Mouse (Mus musculus) erythroblast, embryonic 14.5 days (primary cell): Measurements from ENCODE around the gene Il4. TPM values are rescaled to one million over a fixed set of nuclear protein-coding genes. Genes with fewer than 3 reads are reported as not detected.

Source experiments
- polyA plus RNA-seq: library from polyadenylated mRNA; stranded (reverse); fragments of >175 nt; gene quantifications from 2 replicates; pipeline ENCODE4 v1.2.3, GENCODE M21; 2012

Gene Il4
- polyA plus RNA-seq, 1 experiment: not detected

Other genes with a start within 250 kb of the Il4 start
- not detected in 2 replicates for gene Leap2, start 195.5 kb downstream of the Il4 start, polyA plus RNA-seq
- gene Uqcrq, start 187.8 kb downstream of the Il4 start, polyA plus RNA-seq: 27.5 and 33.3 TPM in 2 replicates
- not detected in 2 replicates for gene Gdf9, start 187.6 kb downstream of the Il4 start, polyA plus RNA-seq
- not detected in 2 replicates for gene Gm10447, start 161.6 kb downstream of the Il4 start, polyA plus RNA-seq
- not detected in 2 replicates for gene Shroom1, start 161.5 kb downstream of the Il4 start, polyA plus RNA-seq
- gene Gm9837, start 148.2 kb downstream of the Il4 start, polyA plus RNA-seq: not detected in 2 replicates
- gene Gm9945, start 138.5 kb downstream of the Il4 start, polyA plus RNA-seq: not detected in 2 replicates
- 9.4 and 11.2 TPM in 2 replicates for gene Sowaha, start 138.4 kb downstream of the Il4 start, polyA plus RNA-seq
- gene Sept8, start 99.4 kb downstream of the Il4 start, polyA plus RNA-seq: 7.5 and 7.8 TPM in 2 replicates
- gene Kif3a, start 51.3 kb downstream of the Il4 start, polyA plus RNA-seq: 0.31 and 0.37 TPM in 2 replicates
- 0.07 TPM in 1 of 2 replicates, not detected in the other for gene Il13, start 16.0 kb upstream of the Il4 start, polyA plus RNA-seq
- gene Rad50, start 88.7 kb upstream of the Il4 start, polyA plus RNA-seq: 0.41 and 0.46 TPM in 2 replicates
- not detected in 2 replicates for gene Il5, start 102.1 kb upstream of the Il4 start, polyA plus RNA-seq
- gene Irf1, start 151.3 kb upstream of the Il4 start, polyA plus RNA-seq: 0.01 and 0.04 TPM in 2 replicates
- not detected in 2 replicates for gene Gm17334, start 154.5 kb upstream of the Il4 start, polyA plus RNA-seq
- gene Gm12216, start 240.6 kb upstream of the Il4 start, polyA plus RNA-seq: not detected in 2 replicates